Mouse (Mus musculus): ENCODE measurements around the gene Muc15.

The Muc15 gene

GRCm38 (mm10) chr2:110721290-110721753 is at the start of gene Muc15:
Muc15 (plus strand) TSS chr2:110721340.
- no peak for DNase-seq

GRCm38 (mm10) chr2:110709436-110709835 is 11.7 kb upstream of the Muc15 start:
- no peak for DNase-seq

- DNase-seq, result peak; percentile 2
These were observed 11.0 kb upstream of the Muc15 start for GRCm38 (mm10) chr2:110710055-110710720.

GRCm38 (mm10) chr2:110719051-110719450 is 2.1 kb upstream of the Muc15 start:
- no peak for DNase-seq

GRCm38 (mm10) chr2:110722208-110722607 is 1.1 kb downstream of the Muc15 start:
- no peak for DNase-seq

GRCm38 (mm10) chr2:110726106-110726505 is 5.0 kb downstream of the Muc15 start:
- DNase-seq, result no peak

GRCm38 (mm10) chr2:110737236-110737635 is 16.1 kb downstream of the Muc15 start:
- DNase-seq, result no peak

- DNase-seq, result no peak
These were observed 16.8 kb downstream of the Muc15 start for GRCm38 (mm10) chr2:110737981-110738380.

GRCm38 (mm10) chr2:110739781-110740180 is 18.6 kb downstream of the Muc15 start:
- DNase-seq, result no peak

GRCm38 (mm10) chr2:110740493-110740892 is 19.4 kb downstream of the Muc15 start:
- no peak for DNase-seq

GRCm38 (mm10) chr2:110757556-110757955 is 36.4 kb downstream of the Muc15 start:
- no peak for DNase-seq

- DNase-seq, result no peak
These were observed 38.3 kb downstream of the Muc15 start for GRCm38 (mm10) chr2:110759434-110759833.

GRCm38 (mm10) chr2:110787396-110787795 is 66.3 kb downstream of the Muc15 start:
- DNase-seq, result no peak

All from kidney, postnatal 14 days (tissue).